Mouse (Mus musculus): ENCODE measurements around the gene Socs4.

- no peak for TF ChIP-seq CTCF (IDR thresholded peaks at IDR 0.05)
- TF ChIP-seq EP300 (IDR thresholded peaks at IDR 0.05; ENCODE audit: insufficient read depth, low read depth, low read length) = no peak
Measured at GRCm38 (mm10) chr14:47276036-47276603, 611 bp upstream of the Socs4 start.

Data from heart, adult 2 months (tissue).